Mouse (Mus musculus): Measurements from ENCODE around the gene Slc43a1. TPM values are rescaled to one million over a fixed set of nuclear protein-coding genes. Genes with fewer than 3 reads are reported as not detected.

Gene Slc43a1
- polyA plus RNA-seq (2012; fragmentation: generic; extraction: Trizol): 2.0 TPM

DNA sequence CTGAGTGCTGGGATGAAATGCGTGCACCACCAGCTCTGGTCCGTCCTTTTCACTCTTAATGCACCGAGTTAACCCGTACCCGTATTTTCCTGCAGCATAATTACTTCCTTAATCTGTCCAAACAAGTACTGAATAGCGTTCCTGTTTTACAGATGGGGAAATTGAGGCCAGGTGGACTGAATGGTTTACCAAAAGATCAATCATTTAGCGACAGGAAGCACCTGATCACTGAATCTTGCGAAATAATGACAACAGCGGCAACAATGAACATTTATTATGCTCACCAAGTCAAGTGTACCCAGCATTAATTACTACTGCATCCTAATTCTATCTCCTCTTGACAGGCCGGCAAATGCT, at the start of gene Slc43a1:
TSS of gene Slc43a1 (plus strand) at position 258 of the 357 bp plus-strand sequence.
- Histone ChIP-seq H3K4me2 (ENCODE audit: low read depth) (peak within 1 kb of the TSS; percentile 99), H3K27me3 (ENCODE audit: control insufficient read depth, insufficient read depth, insufficient read length) (no peaks in the 10 kb centered on the region), H3K36me3 (ENCODE audit: control insufficient read depth, insufficient read depth) (no peaks in the 10 kb centered on the region), H3K79me2 (ENCODE audit: control insufficient read depth, insufficient read depth) (no peaks in the 10 kb centered on the region), H3ac (ENCODE audit: control insufficient read depth, insufficient read length) (peak within 1 kb of the TSS; percentile 63), H3K4me3 (peak within 1 kb of the TSS; percentile 55)
- TF ChIP-seq REST (IDR thresholded peaks at IDR 0.05; ENCODE audit: insufficient read depth, insufficient read length) (no peak), TCF12 (IDR thresholded peaks at IDR 0.05; ENCODE audit: insufficient read depth, poor library complexity, severe bottlenecking) (no peak), TCF3 (IDR thresholded peaks at IDR 0.05; ENCODE audit: insufficient read length, low read depth) (no peak), MAX (IDR thresholded peaks at IDR 0.05; ENCODE audit: low read depth) (no peak), CEBPB (IDR thresholded peaks at IDR 0.05; ENCODE audit: insufficient read depth, poor library complexity, severe bottlenecking) (no peak), USF1 (IDR thresholded peaks at IDR 0.05; ENCODE audit: low read depth) (no peak), POLR2A (IDR thresholded peaks at IDR 0.05; ENCODE audit: insufficient read length, low read depth) (no peak)

GRCm38 (mm10) chr2:84790418-84790817, 48.2 kb upstream of the Slc43a1 start:
- Histone ChIP-seq H3K27me3 (ENCODE audit: control insufficient read depth, insufficient read depth, insufficient read length) (no peaks in the 10 kb centered on the region), H3K4me3 (no peak overlapping the region), H3K4me2 (ENCODE audit: low read depth) (no peak overlapping the region), H3ac (ENCODE audit: control insufficient read depth, insufficient read length) (no peak overlapping the region), H3K79me2 (ENCODE audit: control insufficient read depth, insufficient read depth) (no peaks in the 10 kb centered on the region), H3K36me3 (ENCODE audit: control insufficient read depth, insufficient read depth) (no peaks in the 10 kb centered on the region)
- TF ChIP-seq USF1 (IDR thresholded peaks at IDR 0.05; ENCODE audit: low read depth) (no peak), MYOG (IDR thresholded peaks at IDR 0.05; ENCODE audit: control insufficient read depth in 1 of 3, insufficient read depth in 1 of 3, insufficient read length in 2 of 3, low read depth in 2 of 3) (no peak), POLR2A (IDR thresholded peaks at IDR 0.05; ENCODE audit: insufficient read length, low read depth) (no peak), SRF (IDR thresholded peaks at IDR 0.05; ENCODE audit: control insufficient read depth, insufficient read length, low read depth) (no peak), MAX (IDR thresholded peaks at IDR 0.05; ENCODE audit: low read depth) (no peak), POLR2AphosphoS2 (IDR thresholded peaks at IDR 0.05; ENCODE audit: insufficient read length, low read depth) (no peak), CEBPB (IDR thresholded peaks at IDR 0.05; ENCODE audit: insufficient read depth, poor library complexity, severe bottlenecking) (no peak), MYOD1 (IDR thresholded peaks at IDR 0.05; ENCODE audit: control insufficient read depth in 1 of 3, insufficient read length in 2 of 3, low read depth in 2 of 3) (no peak), REST (IDR thresholded peaks at IDR 0.05; ENCODE audit: insufficient read depth, insufficient read length) (no peak), E2F4 (IDR thresholded peaks at IDR 0.05; ENCODE audit: insufficient read depth) (no peak), TCF3 (IDR thresholded peaks at IDR 0.05; ENCODE audit: insufficient read length, low read depth) (no peak), TCF12 (IDR thresholded peaks at IDR 0.05; ENCODE audit: insufficient read depth, poor library complexity, severe bottlenecking) (no peak)

GRCm38 (mm10) chr2:84792516-84792915, 46.1 kb upstream of the Slc43a1 start:
- no peak overlapping the region for H3ac ChIP-seq (ENCODE audit: control insufficient read depth, insufficient read length)
- no peak overlapping the region for H3K4me3 ChIP-seq
- H3K27me3 ChIP-seq (ENCODE audit: control insufficient read depth, insufficient read depth, insufficient read length): no peaks in the 10 kb centered on the region
- TF ChIP-seq SRF (IDR thresholded peaks at IDR 0.05; ENCODE audit: control insufficient read depth, insufficient read length, low read depth) (no peak), USF1 (IDR thresholded peaks at IDR 0.05; ENCODE audit: low read depth) (no peak), REST (IDR thresholded peaks at IDR 0.05; ENCODE audit: insufficient read depth, insufficient read length) (no peak), POLR2A (IDR thresholded peaks at IDR 0.05; ENCODE audit: insufficient read length, low read depth) (no peak), E2F4 (IDR thresholded peaks at IDR 0.05; ENCODE audit: insufficient read depth) (no peak), MAX (IDR thresholded peaks at IDR 0.05; ENCODE audit: low read depth) (no peak), TCF3 (IDR thresholded peaks at IDR 0.05; ENCODE audit: insufficient read length, low read depth) (no peak), POLR2AphosphoS2 (IDR thresholded peaks at IDR 0.05; ENCODE audit: insufficient read length, low read depth) (no peak), TCF12 (IDR thresholded peaks at IDR 0.05; ENCODE audit: insufficient read depth, poor library complexity, severe bottlenecking) (no peak), MYOG (IDR thresholded peaks at IDR 0.05; ENCODE audit: control insufficient read depth in 1 of 3, insufficient read depth in 1 of 3, insufficient read length in 2 of 3, low read depth in 2 of 3) (no peak), MYOD1 (IDR thresholded peaks at IDR 0.05; ENCODE audit: control insufficient read depth in 1 of 3, insufficient read length in 2 of 3, low read depth in 2 of 3) (no peak), CEBPB (IDR thresholded peaks at IDR 0.05; ENCODE audit: insufficient read depth, poor library complexity, severe bottlenecking) (no peak)
- H3K4me2 ChIP-seq (ENCODE audit: low read depth): no peak overlapping the region
- no peaks in the 10 kb centered on the region for H3K36me3 ChIP-seq (ENCODE audit: control insufficient read depth, insufficient read depth)
- H3K79me2 ChIP-seq (ENCODE audit: control insufficient read depth, insufficient read depth): no peaks in the 10 kb centered on the region

DNA sequence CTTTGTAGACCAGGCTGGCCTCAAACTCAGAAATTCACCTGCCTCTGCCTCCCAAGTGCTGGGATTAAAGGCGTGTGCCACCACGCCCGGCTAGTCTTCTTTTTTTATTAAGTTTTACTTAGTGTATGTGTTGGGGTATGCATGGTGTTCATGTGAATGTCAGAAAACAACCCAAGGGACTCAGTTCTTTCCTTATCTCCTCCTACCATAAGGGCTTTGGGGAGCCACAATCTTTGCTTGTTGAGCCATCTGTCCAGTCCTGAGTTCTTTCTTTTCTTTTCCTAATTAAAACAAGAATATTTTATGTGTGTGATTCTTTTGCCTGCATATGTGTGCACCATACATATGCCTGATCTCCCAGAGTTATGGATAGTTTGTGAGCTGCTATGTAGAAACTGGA, 45.5 kb upstream of the Slc43a1 start:
- Histone ChIP-seq H3K4me3 (no peak overlapping the region), H3K27me3 (ENCODE audit: control insufficient read depth, insufficient read depth, insufficient read length) (no peaks in the 10 kb centered on the region), H3K36me3 (ENCODE audit: control insufficient read depth, insufficient read depth) (no peaks in the 10 kb centered on the region), H3ac (ENCODE audit: control insufficient read depth, insufficient read length) (no peak overlapping the region), H3K4me2 (ENCODE audit: low read depth) (no peak overlapping the region), H3K79me2 (ENCODE audit: control insufficient read depth, insufficient read depth) (no peaks in the 10 kb centered on the region)
- TF ChIP-seq E2F4 (IDR thresholded peaks at IDR 0.05; ENCODE audit: insufficient read depth): no peak
- TF ChIP-seq SRF (IDR thresholded peaks at IDR 0.05; ENCODE audit: control insufficient read depth, insufficient read length, low read depth): no peak
- no peak for TF ChIP-seq REST (IDR thresholded peaks at IDR 0.05; ENCODE audit: insufficient read depth, insufficient read length)
- no peak for TF ChIP-seq MYOG (IDR thresholded peaks at IDR 0.05; ENCODE audit: control insufficient read depth in 1 of 3, insufficient read depth in 1 of 3, insufficient read length in 2 of 3, low read depth in 2 of 3)
- no peak for TF ChIP-seq POLR2A (IDR thresholded peaks at IDR 0.05; ENCODE audit: insufficient read length, low read depth)

DNA sequence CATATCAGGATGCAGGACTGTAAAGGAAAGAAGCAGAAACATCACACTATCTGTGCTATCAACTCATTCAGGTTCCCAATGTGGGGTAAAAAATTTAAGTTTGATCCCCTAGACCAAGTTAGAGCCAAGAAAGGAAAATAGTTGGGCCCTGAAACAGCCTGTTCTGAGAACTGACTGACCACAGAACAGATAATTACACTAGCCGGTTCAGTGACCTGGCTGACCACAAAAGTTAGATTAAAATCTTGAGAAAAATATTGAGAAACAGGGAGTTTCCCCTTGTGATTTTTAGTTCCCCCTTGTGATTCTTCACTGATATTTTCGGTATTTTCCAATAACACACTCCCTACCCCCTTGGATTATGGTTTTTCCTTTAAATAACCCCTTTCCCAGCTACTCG, 44.8 kb upstream of the Slc43a1 start:
- Histone ChIP-seq H3K4me2 (ENCODE audit: low read depth) (no peak overlapping the region), H3K79me2 (ENCODE audit: control insufficient read depth, insufficient read depth) (no peaks in the 10 kb centered on the region), H3K36me3 (ENCODE audit: control insufficient read depth, insufficient read depth) (no peaks in the 10 kb centered on the region), H3ac (ENCODE audit: control insufficient read depth, insufficient read length) (no peak overlapping the region), H3K27me3 (ENCODE audit: control insufficient read depth, insufficient read depth, insufficient read length) (no peaks in the 10 kb centered on the region), H3K4me3 (no peak overlapping the region)
- TF ChIP-seq SRF (IDR thresholded peaks at IDR 0.05; ENCODE audit: control insufficient read depth, insufficient read length, low read depth): no peak
- no peak for TF ChIP-seq TCF12 (IDR thresholded peaks at IDR 0.05; ENCODE audit: insufficient read depth, poor library complexity, severe bottlenecking)
- TF ChIP-seq CEBPB (IDR thresholded peaks at IDR 0.05; ENCODE audit: insufficient read depth, poor library complexity, severe bottlenecking): no peak
- no peak for TF ChIP-seq MAX (IDR thresholded peaks at IDR 0.05; ENCODE audit: low read depth)
- TF ChIP-seq MYOD1 (IDR thresholded peaks at IDR 0.05; ENCODE audit: control insufficient read depth in 1 of 3, insufficient read length in 2 of 3, low read depth in 2 of 3): no peak
- no peak for TF ChIP-seq TCF3 (IDR thresholded peaks at IDR 0.05; ENCODE audit: insufficient read length, low read depth)
- TF ChIP-seq MYOG (IDR thresholded peaks at IDR 0.05; ENCODE audit: control insufficient read depth in 1 of 3, insufficient read depth in 1 of 3, insufficient read length in 2 of 3, low read depth in 2 of 3): no peak
- TF ChIP-seq POLR2A (IDR thresholded peaks at IDR 0.05; ENCODE audit: insufficient read length, low read depth): no peak
- TF ChIP-seq POLR2AphosphoS2 (IDR thresholded peaks at IDR 0.05; ENCODE audit: insufficient read length, low read depth): no peak
